Mouse (Mus musculus): Measurements from ENCODE around the gene Catsper3.

GRCm38 (mm10) chr13:55786120-55786519 lies 1.8 kb downstream of the Catsper3 start:
- no peak for TF ChIP-seq POLR2A (IDR thresholded peaks at IDR 0.05; ENCODE audit: low read depth, low read length)
- TF ChIP-seq CTCF (IDR thresholded peaks at IDR 0.05; ENCODE audit: borderline replicate concordance, insufficient read depth, low read length): no peak
